Mouse (Mus musculus) brain, embryonic 14.5 days (tissue): ENCODE results near the gene Nagpa.

Experiments used
- CTCF ChIP-seq: fragments of 200-500 bp; IDR thresholded peaks from 2 replicates; pipeline ENCODE4 v1.5.1; 2012; ENCODE audit warnings: inconsistent platforms, mild to moderate bottlenecking, moderate library complexity, borderline replicate concordance; ENCODE audit not compliant: insufficient read depth, insufficient read length; ENCODE audit errors: extremely low read depth
- POLR2A ChIP-seq: fragments of 200-500 bp; IDR thresholded peaks from 2 replicates; pipeline ENCODE4 v1.6.1; 2012; ENCODE audit warnings: mild to moderate bottlenecking, inconsistent platforms, borderline replicate concordance; ENCODE audit not compliant: poor library complexity, insufficient read depth, insufficient read length, severe bottlenecking; ENCODE audit errors: extremely low read depth

DNA sequence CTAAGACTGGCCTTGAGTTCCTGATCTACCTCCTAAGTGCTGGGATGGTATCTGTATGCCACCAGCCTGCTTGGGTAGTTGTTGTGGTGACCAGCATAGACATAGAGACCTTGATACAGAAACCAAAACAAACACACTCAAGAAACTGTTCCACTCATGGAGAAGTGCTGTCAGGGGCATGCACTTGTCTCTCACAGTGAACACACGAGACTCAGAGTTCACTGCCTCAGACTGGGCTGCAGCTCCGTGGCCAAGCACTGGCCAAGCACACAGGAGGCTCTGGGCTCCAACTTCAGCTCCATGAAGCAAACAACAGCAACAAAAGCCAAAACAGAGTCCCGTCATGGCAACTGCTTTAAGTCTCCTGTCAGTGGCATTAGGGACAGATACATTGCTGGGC, 48.8 kb downstream of the Nagpa start:
- TF ChIP-seq POLR2A (no peak), CTCF (no peak)
